Mouse (Mus musculus) left cerebral cortex, adult 6 months (tissue): ENCODE measurements around the gene H2bfm. TPM values are rescaled to one million over a fixed set of nuclear protein-coding genes. Genes with fewer than 3 reads are reported as not detected.

Experiments
- long read RNA-seq, 2 experiments: library from polyadenylated mRNA; unstranded; transcript quantifications; one replicate each; pipeline ENCODE4 v2.0.0; 2019 to 2020
- polyA plus RNA-seq: library from polyadenylated mRNA; unstranded; fragments of <200 nt; fragmentation: Nextera tagmentation; gene quantifications from 2 replicates; pipeline ENCODE4 v1.2.3, GENCODE M21; 2021

H2bfm gene
- not detected in 2 replicates for polyA plus RNA-seq
- long read RNA-seq, experiment 1: 0 reads
- long read RNA-seq, experiment 2: 0 reads

GRCm38 (mm10) chrX:136927031-136927430 lies at the start of gene H2bfm:
Gene H2bfm, plus strand, starts transcription at chrX:136927325.

GRCm38 (mm10) chrX:136975397-136975796 lies 48.3 kb downstream of the H2bfm start, which contains the start of gene Tmsb15b2:
Gene Tmsb15b2, minus strand, starts transcription at chrX:136975497.

GRCm38 (mm10) chrX:136976424-136977084 lies 49.4 kb downstream of the H2bfm start, which contains the start of the genes Tmsb15l and Tmsb15b1:
Gene Tmsb15l, minus strand, starts transcription at chrX:136976869.
Gene Tmsb15b1, minus strand, starts transcription at chrX:136976874.

Other genes with a start within 250 kb of the H2bfm start
- 25.8 and 28.0 TPM in 2 replicates for gene Tceal1, start 219.3 kb upstream of the H2bfm start, polyA plus RNA-seq
- gene Morf4l2, start 183.6 kb upstream of the H2bfm start, polyA plus RNA-seq: 166 and 194 TPM in 2 replicates
- 0.12 TPM in 1 of 2 replicates, not detected in the other for gene Glra4, start 147.2 kb upstream of the H2bfm start, polyA plus RNA-seq
- gene Plp1, start 104.7 kb upstream of the H2bfm start, polyA plus RNA-seq: 803 and 1,072 TPM in 2 replicates
- 6.4 and 9.2 TPM in 2 replicates for gene Rab9b, start 58.6 kb upstream of the H2bfm start, polyA plus RNA-seq
- 24.6 and 37.6 TPM in 2 replicates for gene Tmsb15b2, start 48.2 kb downstream of the H2bfm start, polyA plus RNA-seq
- gene Tmsb15l, start 49.5 kb downstream of the H2bfm start, polyA plus RNA-seq: 6.6 and 10.1 TPM in 2 replicates
- 19.3 and 27.2 TPM in 2 replicates for gene Tmsb15b1, start 49.5 kb downstream of the H2bfm start, polyA plus RNA-seq
- gene Zcchc18, start 65.8 kb downstream of the H2bfm start, polyA plus RNA-seq: 263 and 298 TPM in 2 replicates
- 10.4 and 11.8 TPM in 2 replicates for gene Slc25a53, start 111.0 kb downstream of the H2bfm start, polyA plus RNA-seq
- gene Fam199x, start 122.3 kb downstream of the H2bfm start, polyA plus RNA-seq: 1.6 and 2.0 TPM in 2 replicates
- gene Esx1, start 194.8 kb downstream of the H2bfm start, polyA plus RNA-seq: not detected in 2 replicates